Mouse (Mus musculus) midbrain, embryonic 11.5 days (tissue): ENCODE results near the gene Bag3. TPM values are rescaled to one million over a fixed set of nuclear protein-coding genes. Genes with fewer than 3 reads are reported as not detected.
A peak's percentile ranks its signal among the peaks of the same experiment; 100 is the strongest.

Experiments used
- ATAC-seq: fragments of 200-750 bp; cut with Nextera tagmentation; 2 replicates; pipeline ENCODE4 v1.8.0; 2017; ENCODE audit warnings: moderate TSS enrichment, moderate library complexity; ENCODE audit not compliant: low FRiP score
- DNase-seq: peaks from one replicate; pipeline ENCODE4 v3.0.0; 2015; ENCODE audit warnings: low spot score; ENCODE audit errors: missing footprints
- H3K27ac ChIP-seq: fragments of 300-500 bp; sonication (generic); 2 replicates; pipeline ENCODE4 v1.5.1; 2014; ENCODE audit warnings: low read depth, low read length
- H3K27me3 ChIP-seq: fragments of 300-500 bp; sonication (generic); 2 replicates; pipeline ENCODE4 v1.6.1; 2014; ENCODE audit warnings: mild to moderate bottlenecking, low read length, moderate library complexity, mixed read lengths; ENCODE audit not compliant: control insufficient read depth, insufficient read depth
- H3K36me3 ChIP-seq: fragments of 300-500 bp; sonication (generic); 2 replicates; pipeline ENCODE4 v1.6.1; 2014; ENCODE audit warnings: mild to moderate bottlenecking, low read length, moderate library complexity, mixed read lengths; ENCODE audit not compliant: control insufficient read depth, insufficient read depth
- H3K4me1 ChIP-seq: fragments of 300-500 bp; sonication (generic); 2 replicates; pipeline ENCODE4 v1.6.1; 2014; ENCODE audit warnings: low read length; ENCODE audit not compliant: control insufficient read depth, insufficient read depth
- H3K4me2 ChIP-seq: fragments of 300-500 bp; sonication (generic); 2 replicates; pipeline ENCODE4 v1.6.1; 2014; ENCODE audit warnings: mild to moderate bottlenecking, moderate library complexity
- H3K4me3 ChIP-seq: fragments of 300-500 bp; sonication (generic); 2 replicates; pipeline ENCODE4 v1.5.1; 2014; ENCODE audit warnings: low read depth, low read length
- H3K9ac ChIP-seq: fragments of 300-500 bp; sonication (generic); 2 replicates; pipeline ENCODE4 v1.6.1; 2014; ENCODE audit warnings: low read length
- H3K9me3 ChIP-seq: fragments of 300-500 bp; sonication (generic); 2 replicates; pipeline ENCODE4 v1.6.1; 2016; ENCODE audit warnings: low read length; ENCODE audit not compliant: control insufficient read depth
- WGBS: fragments of 180-500 bp; shearing (Covaris S2); extraction: QIAGEN DNeasy Blood & Tissue Kit; methylation state at CpG from one replicate; pipeline ENCODE4 v1.1.7; 2014; 5-methylcytosine and 5-hydroxymethylcytosine counted together
- polyA plus RNA-seq: library from polyadenylated mRNA; unstranded; fragments of >200 nt; fragmentation: Nextera tagmentation; extraction: Ambion mirVana; gene quantifications from 2 replicates; pipeline ENCODE4 v1.2.1, GENCODE M21; 2014

The Bag3 gene
- polyA plus RNA-seq, 1 experiment from 2014 or later, result 4.3 TPM

DNA sequence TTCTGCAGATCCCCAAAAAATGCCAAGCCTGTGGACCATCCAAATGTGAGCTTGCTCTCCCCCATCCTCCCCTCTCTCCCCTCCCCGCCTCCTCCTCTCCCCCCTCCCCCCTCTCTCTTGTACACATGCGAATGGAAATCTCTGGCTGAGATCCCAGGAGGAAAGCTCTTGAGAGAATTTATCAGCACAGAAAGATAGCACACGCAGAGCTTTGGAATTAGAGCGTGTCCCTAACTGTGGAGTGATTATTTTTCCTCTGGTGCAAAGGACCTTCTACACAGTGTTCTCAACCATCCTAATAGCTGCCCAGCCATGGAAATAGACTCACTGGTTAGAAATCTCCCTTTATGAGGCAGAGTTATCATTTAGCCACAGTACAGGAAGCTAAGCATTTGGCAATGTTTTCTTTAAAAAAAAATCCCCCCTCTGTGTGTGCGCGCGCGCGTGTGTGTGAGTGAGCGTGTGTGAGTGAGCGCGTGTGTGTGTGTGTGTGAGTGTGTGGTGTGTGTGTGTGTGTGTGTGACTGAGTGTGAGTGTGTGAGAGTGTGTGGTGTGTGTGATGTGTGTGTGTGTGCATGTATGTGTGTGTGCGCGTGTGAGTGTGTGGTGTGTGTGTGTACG lies 58.6 kb downstream of the Bag3 start:
- no peaks in the 10 kb centered on the region for H3K27me3 ChIP-seq
- ATAC-seq (no peak), DNase-seq (no peak)
- no peaks in the 10 kb centered on the region for H3K36me3 ChIP-seq
- no peak overlapping the region for H3K27ac ChIP-seq
- 92% methylated on average over 13 of the region's 15 CpGs for WGBS
- no peak overlapping the region for H3K4me3 ChIP-seq
- H3K9ac ChIP-seq, result no peak overlapping the region
- no peak overlapping the region for H3K4me2 ChIP-seq
- H3K4me1 ChIP-seq, result no peaks in the 10 kb centered on the region
- H3K9me3 ChIP-seq, result no peaks in the 10 kb centered on the region

DNA sequence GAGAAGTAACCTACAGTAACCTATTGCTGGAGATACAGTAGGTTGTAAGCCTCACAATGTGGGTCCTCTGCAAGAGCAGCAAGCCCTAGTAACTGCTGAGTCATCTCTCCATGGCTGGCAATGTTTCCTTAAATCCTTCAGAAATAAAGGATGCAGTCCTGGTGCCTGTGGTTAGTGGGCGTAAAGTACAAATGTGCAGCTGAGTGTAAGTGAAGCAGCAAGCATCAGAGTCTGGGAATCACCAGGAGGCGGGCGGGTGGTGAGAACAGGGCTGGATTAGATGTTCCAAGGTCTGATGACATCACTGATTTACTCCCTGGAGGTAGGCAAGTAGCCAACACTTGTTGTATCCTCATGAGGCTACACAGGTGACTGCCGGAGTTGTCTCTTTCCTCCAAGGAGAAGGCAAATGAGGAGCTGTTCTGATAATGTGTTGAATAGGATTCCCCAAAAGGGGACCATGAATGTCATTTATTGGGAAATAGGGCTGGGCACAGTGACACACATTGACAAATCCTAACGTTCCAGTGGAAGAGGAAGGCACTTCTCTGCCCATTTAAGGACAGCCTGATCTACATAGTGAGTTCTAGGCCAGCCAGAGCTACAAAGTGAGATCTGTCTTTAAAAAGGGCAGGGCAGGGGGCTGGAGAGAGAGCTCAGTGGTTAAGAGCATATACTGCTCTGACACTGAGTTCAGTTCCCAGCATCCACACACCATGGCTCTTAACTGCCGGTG lies 60.0 kb downstream of the Bag3 start:
- 86% methylated on average over 6 of the region's 6 CpGs for WGBS
- Histone ChIP-seq H3K27ac (no peak overlapping the region), H3K36me3 (no peaks in the 10 kb centered on the region), H3K4me3 (no peak overlapping the region), H3K9me3 (no peaks in the 10 kb centered on the region), H3K4me1 (no peaks in the 10 kb centered on the region), H3K9ac (no peak overlapping the region), H3K27me3 (no peaks in the 10 kb centered on the region), H3K4me2 (no peak overlapping the region)
- DNase-seq (no peak), ATAC-seq (no peak)

DNA sequence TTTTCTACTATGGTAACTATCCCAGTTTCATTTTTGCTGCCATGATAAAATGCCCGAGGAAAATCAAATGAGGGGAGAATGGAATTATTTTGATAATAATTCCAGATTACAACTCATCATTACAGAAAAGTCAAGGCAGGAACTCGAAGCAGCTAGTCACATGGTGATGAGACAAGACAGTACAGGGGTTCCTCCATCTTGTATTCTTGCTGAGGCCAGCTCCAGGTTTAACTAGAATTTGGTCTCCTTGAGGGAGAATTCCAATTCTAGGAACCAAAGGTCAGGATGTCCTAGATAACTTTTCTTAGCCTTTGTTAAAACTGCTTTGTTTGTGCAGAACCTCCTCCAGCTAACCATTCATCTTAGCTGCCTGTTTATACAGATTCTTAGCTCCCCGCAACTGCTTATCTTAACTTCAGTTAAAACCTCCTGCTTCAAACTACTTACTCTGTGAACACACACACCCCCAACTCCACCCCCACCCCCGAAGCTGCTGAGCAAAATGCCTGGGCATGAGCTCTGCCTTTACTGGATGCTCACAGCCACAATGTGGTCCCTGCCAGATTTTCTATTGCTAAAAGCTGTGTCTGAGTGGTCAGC lies 64.0 kb downstream of the Bag3 start:
- ATAC-seq (no peak), DNase-seq (no peak)
- peaks cover 10% of the 10 kb centered on the region for H3K4me1 ChIP-seq
- H3K9me3 ChIP-seq, result no peaks in the 10 kb centered on the region
- no peak overlapping the region for H3K4me2 ChIP-seq
- no peak overlapping the region for H3K4me3 ChIP-seq
- H3K36me3 ChIP-seq, result no peaks in the 10 kb centered on the region
- H3K27ac ChIP-seq, result no peak overlapping the region
- H3K27me3 ChIP-seq, result no peaks in the 10 kb centered on the region
- WGBS, result 68% methylated on average over 4 of the region's 4 CpGs
- no peak overlapping the region for H3K9ac ChIP-seq

DNA sequence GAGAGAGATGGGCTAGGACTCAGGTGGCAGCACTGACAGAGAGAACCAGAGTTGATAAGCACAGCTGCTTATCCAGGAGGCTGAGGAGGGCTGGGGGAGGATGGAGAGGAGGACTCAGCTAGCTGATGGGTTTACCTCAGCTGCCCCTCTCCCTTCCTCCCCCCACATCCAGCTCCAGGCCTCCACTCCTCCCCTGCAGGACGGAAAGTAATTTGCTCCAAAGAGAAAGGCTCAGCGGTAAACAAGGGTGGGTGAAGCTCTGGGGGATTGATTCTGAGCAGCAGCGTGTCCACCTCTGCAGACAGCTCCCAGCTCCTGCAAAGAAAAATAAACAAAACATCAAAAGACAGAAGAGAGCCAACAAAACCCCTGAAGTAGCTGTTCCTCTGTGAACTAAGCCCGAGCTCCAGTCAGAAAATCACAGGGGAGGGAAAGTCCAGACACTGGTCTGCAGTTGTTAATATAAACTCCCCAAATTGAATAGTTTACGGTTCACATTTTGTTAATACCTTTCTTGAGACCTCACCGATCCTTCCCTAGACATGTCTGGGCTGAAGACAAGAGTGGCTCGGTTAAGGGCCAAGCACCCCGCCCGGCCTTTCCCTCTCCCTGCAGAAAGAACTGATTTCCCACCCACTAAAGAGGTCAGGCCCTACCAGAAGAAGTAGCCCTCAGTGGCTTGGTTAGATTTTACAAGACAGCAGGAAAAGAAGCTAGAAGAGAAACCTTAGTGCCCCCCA lies 68.1 kb downstream of the Bag3 start:
- Histone ChIP-seq H3K4me1 (peaks cover 17% of the 10 kb centered on the region), H3K9me3 (no peaks in the 10 kb centered on the region), H3K27ac (peak overlapping the region; percentile 81), H3K27me3 (no peaks in the 10 kb centered on the region), H3K36me3 (no peaks in the 10 kb centered on the region), H3K4me3 (no peak overlapping the region), H3K4me2 (no peak overlapping the region), H3K9ac (peak overlapping the region; percentile 38; the same call in 1 of the 2 replicates)
- 5% methylated on average over 9 of the region's 9 CpGs for WGBS
- DNase-seq, result peak; percentile 91
- peak; percentile 77 for ATAC-seq

DNA sequence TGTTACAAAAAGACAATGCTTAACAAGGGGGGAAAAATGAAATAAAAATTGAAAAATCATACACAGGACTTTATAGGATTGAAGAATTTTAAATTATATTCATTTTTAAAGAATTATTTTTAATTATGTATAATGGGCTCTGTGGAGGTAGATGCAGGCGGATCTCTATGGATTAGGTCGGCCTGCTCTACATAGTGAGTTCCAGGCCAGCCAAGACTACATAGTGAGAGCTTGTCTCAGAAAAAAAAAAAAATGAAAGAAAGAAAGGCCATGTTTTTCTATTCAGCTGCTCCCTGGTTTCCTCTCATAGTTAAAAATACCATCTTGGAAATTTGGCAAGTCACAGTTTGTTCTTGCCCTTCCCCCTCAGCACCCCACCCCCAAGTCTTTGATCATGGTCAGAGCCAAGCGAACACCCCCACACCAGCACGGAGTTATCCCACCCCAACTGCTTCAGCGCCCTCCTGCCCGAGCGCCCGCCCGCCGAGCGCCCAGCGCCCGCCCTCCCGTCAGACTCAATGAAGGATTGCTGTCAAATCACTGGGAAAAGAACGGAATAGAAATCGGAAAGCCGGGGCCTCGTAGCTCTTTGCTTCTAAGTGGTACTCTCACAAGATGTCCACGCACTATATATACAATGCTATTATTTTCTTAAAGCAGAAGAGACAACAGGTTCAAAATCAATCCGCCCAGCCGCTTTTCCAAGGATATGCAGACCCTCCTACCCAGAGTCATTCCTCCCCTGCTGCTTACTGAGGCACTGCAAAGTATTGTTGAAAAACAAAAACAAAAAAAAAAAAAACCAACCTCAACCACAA lies 68.9 kb downstream of the Bag3 start:
- Histone ChIP-seq H3K4me2 (peak overlapping the region; percentile 40), H3K9me3 (no peaks in the 10 kb centered on the region; the same call in 1 of the 2 replicates), H3K27me3 (no peaks in the 10 kb centered on the region), H3K36me3 (no peaks in the 10 kb centered on the region), H3K9ac (peak overlapping the region; percentile 40), H3K4me3 (peak overlapping the region; percentile 17; the same call in 1 of the 2 replicates), H3K4me1 (peaks cover 17% of the 10 kb centered on the region), H3K27ac (peak overlapping the region; percentile 81)
- WGBS, result 2% methylated on average over 21 of the region's 21 CpGs
- ATAC-seq, result peak; percentile 52; the same call in 1 of the 2 replicates
- peak; percentile 93 for DNase-seq

DNA sequence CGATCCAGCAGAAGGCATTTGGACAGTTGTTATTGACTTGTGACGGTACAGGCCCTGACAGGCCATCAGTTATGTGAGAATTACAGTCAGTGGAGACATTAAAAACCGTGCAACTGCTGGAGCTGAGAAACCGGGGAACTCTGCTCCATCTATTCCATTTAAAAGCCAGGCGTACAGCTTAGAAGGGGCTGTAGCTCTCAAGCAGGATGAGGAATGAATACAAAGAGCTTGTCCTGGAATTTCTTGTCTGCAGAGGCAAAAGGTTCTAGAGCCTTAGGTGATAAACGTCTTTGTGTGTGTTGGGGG lies 69.5 kb downstream of the Bag3 start:
- peak overlapping the region; percentile 81 for H3K27ac ChIP-seq
- peak overlapping the region; percentile 40 for H3K9ac ChIP-seq
- no peak for DNase-seq
- no peaks in the 10 kb centered on the region for H3K36me3 ChIP-seq
- H3K9me3 ChIP-seq, result no peaks in the 10 kb centered on the region; the same call in 1 of the 2 replicates
- ATAC-seq, result no peak
- no peaks in the 10 kb centered on the region for H3K27me3 ChIP-seq
- H3K4me1 ChIP-seq, result peaks cover 17% of the 10 kb centered on the region
- peak overlapping the region; percentile 40 for H3K4me2 ChIP-seq
- 2% methylated on average over 6 of the region's 6 CpGs for WGBS
- H3K4me3 ChIP-seq, result peak overlapping the region; percentile 17; the same call in 1 of the 2 replicates

DNA sequence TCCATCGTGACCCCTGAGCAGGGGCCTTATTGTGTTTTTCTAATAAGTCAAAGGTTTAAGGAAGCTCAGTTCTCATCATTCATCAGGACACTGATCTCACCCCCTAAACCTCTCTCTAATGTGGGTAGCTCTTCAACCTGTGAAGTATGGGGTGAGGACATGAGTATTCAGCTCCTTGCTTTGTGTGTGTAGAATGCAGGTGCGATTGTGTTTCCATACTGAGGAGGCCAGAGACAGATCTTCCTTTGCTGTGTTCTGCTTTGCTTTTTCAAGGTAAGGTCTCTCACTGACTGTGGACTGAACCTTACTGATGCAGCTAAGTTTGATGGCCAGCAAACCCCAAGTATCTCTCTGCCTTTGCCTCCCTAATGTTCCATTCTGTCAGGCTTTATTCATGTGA lies 72.9 kb downstream of the Bag3 start:
- Histone ChIP-seq H3K4me2 (no peak overlapping the region), H3K27me3 (no peaks in the 10 kb centered on the region), H3K4me1 (peaks cover 16% of the 10 kb centered on the region), H3K9ac (no peak overlapping the region), H3K36me3 (no peaks in the 10 kb centered on the region), H3K4me3 (no peak overlapping the region), H3K27ac (no peak overlapping the region), H3K9me3 (no peaks in the 10 kb centered on the region; the same call in 1 of the 2 replicates)
- no peak for DNase-seq
- ATAC-seq, result no peak
- 93% methylated on average over 2 of the region's 2 CpGs for WGBS
